Mouse (Mus musculus): ENCODE results near the gene Itga10. TPM values are rescaled to one million over a fixed set of nuclear protein-coding genes. Genes with fewer than 3 reads are reported as not detected.
A peak's percentile ranks its signal among the peaks of the same experiment; 100 is the strongest.
"Not testable (repeated sequence)": the region's sequence is repeated elsewhere in the genome, so short reads cannot be mapped to it uniquely, and the experiment has no call there.

Itga10 gene
- polyA plus RNA-seq, 1 experiment: 1.2 TPM

GRCm38 (mm10) chr3:96599069-96599393, 46.4 kb upstream of the Itga10 start:
- no peak overlapping the region for H3K4me3 ChIP-seq (ENCODE audit: insufficient read depth, low read depth, low read length)
- TF ChIP-seq CTCF (conservative IDR thresholded peaks at IDR 0.05; ENCODE audit: insufficient read depth, insufficient read length, low read depth, low read length): no peak
- TF ChIP-seq POLR2A (IDR thresholded peaks at IDR 0.05; ENCODE audit: low read depth, low read length): no peak
- no peaks in the 10 kb centered on the region for H3K4me1 ChIP-seq (ENCODE audit: control insufficient read depth, insufficient read depth, low read length)
- no peaks in the 10 kb centered on the region for H3K36me3 ChIP-seq (ENCODE audit: control insufficient read depth, insufficient read depth, low read length)
- H3K27ac ChIP-seq (ENCODE audit: insufficient read depth, low read depth, low read length): no peak overlapping the region
- 82% methylated on average over 8 of the region's 8 CpGs for whole genome bisulfite sequencing
- 0 out of 2 replicates have a peak, but pooled peaks cover 1% of the 10 kb centered on the region for H3K27me3 ChIP-seq (replicated peaks; ENCODE audit: control insufficient read depth, insufficient read depth, low read length)
- no peak for DNase-seq

DNA sequence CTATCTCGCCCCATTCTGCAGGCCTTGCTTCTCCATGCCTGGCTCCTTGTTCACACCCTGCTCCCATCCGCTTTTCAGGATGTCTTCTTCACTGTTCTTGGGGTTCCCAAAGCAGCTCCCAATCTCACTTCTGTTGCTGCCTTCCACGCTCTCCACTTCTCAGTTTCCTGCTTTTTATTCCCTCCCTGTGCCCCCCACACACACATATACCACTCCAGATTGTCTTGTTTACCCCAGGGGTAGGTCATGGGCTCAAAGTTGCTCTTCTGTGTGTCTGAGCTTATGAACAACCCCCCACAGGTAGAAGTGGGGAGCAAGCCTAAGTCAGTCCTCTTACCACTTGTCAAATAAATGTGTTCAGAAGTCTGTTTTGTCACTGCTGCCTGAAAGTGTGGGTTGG, 46.0 kb upstream of the Itga10 start:
- Histone ChIP-seq H3K4me1 (ENCODE audit: control insufficient read depth, insufficient read depth, low read length) (no peaks in the 10 kb centered on the region), H3K27me3 (replicated peaks; ENCODE audit: control insufficient read depth, insufficient read depth, low read length) (0 out of 2 replicates have a peak, but pooled peaks cover 1% of the 10 kb centered on the region), H3K36me3 (ENCODE audit: control insufficient read depth, insufficient read depth, low read length) (no peaks in the 10 kb centered on the region), H3K27ac (ENCODE audit: insufficient read depth, low read depth, low read length) (no peak overlapping the region), H3K4me3 (ENCODE audit: insufficient read depth, low read depth, low read length) (no peak overlapping the region)
- no peak for DNase-seq
- 97% methylated on average over 3 of the region's 3 CpGs for WGBS
- no peak for TF ChIP-seq CTCF (conservative IDR thresholded peaks at IDR 0.05; ENCODE audit: insufficient read depth, insufficient read length, low read depth, low read length)
- no peak for TF ChIP-seq POLR2A (IDR thresholded peaks at IDR 0.05; ENCODE audit: low read depth, low read length)

- Histone ChIP-seq H3K4me1 (ENCODE audit: control insufficient read depth, insufficient read depth, low read length) (no peaks in the 10 kb centered on the region), H3K4me3 (ENCODE audit: insufficient read depth, low read depth, low read length) (peak within 1 kb of the TSS; percentile 62), H3K27ac (ENCODE audit: insufficient read depth, low read depth, low read length) (peak within 1 kb of the TSS; percentile 61; the same call in 1 of the 2 replicates), H3K36me3 (ENCODE audit: control insufficient read depth, insufficient read depth, low read length) (no peaks in the 10 kb centered on the region), H3K27me3 (replicated peaks; ENCODE audit: control insufficient read depth, insufficient read depth, low read length) (0 out of 2 replicates have a peak, but pooled peaks cover 1% of the 10 kb centered on the region)
- DNase-seq: peak; percentile 96
- WGBS: 1% methylated on average over 27 of the region's 27 CpGs
- no peak for TF ChIP-seq POLR2A (IDR thresholded peaks at IDR 0.05; ENCODE audit: low read depth, low read length)
- TF ChIP-seq CTCF (conservative IDR thresholded peaks at IDR 0.05; ENCODE audit: insufficient read depth, insufficient read length, low read depth, low read length): no peak
Measured at GRCm38 (mm10) chr3:96600639-96601250, 44.6 kb upstream of the Itga10 start, which contains the start of gene Lix1l. TSS of gene Lix1l (plus strand) at chr3:96601149.

DNA sequence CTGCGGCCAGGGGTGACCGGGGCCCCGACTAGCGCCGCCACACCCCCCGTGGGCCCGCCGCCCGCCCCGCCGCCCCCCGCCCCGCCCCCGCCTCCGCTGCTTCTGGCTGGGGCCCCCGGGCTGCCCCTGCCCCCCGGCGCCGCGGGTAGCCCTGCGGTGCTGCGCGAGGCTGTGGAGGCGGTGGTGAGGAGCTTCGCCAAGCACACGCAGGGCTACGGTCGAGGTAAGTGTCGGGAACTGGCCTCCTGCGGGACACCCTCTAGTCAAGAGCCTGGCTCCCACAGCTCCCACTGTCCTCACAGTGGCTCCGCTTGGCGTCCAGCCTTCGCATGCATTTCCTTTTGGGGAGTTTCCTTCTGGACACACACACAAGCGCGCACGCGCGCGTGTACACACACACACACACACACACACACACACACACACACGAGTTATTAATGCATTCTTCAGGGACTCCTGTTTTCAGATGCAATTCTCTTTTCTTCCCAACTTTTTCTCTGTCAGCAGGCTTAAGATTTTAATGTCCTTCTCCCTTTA, 44.1 kb upstream of the Itga10 start:
- H3K4me1 ChIP-seq (ENCODE audit: control insufficient read depth, insufficient read depth, low read length): no peaks in the 10 kb centered on the region
- peak overlapping the region; percentile 61; the same call in 1 of the 2 replicates for H3K27ac ChIP-seq (ENCODE audit: insufficient read depth, low read depth, low read length)
- H3K27me3 ChIP-seq (replicated peaks; ENCODE audit: control insufficient read depth, insufficient read depth, low read length): 0 out of 2 replicates have a peak, but pooled peaks cover 1% of the 10 kb centered on the region
- 3% methylated on average over 39 of the region's 40 CpGs for whole genome bisulfite sequencing
- peak; percentile 83 for DNase-seq
- TF ChIP-seq POLR2A (IDR thresholded peaks at IDR 0.05; ENCODE audit: low read depth, low read length) (peak; percentile 35), CTCF (conservative IDR thresholded peaks at IDR 0.05; ENCODE audit: insufficient read depth, insufficient read length, low read depth, low read length) (no peak)
- no peaks in the 10 kb centered on the region for H3K36me3 ChIP-seq (ENCODE audit: control insufficient read depth, insufficient read depth, low read length)
- peak overlapping the region; percentile 62 for H3K4me3 ChIP-seq (ENCODE audit: insufficient read depth, low read depth, low read length)

- TF ChIP-seq POLR2A (IDR thresholded peaks at IDR 0.05; ENCODE audit: low read depth, low read length): no peak
- no peak for TF ChIP-seq CTCF (conservative IDR thresholded peaks at IDR 0.05; ENCODE audit: insufficient read depth, insufficient read length, low read depth, low read length)
- Histone ChIP-seq H3K36me3 (ENCODE audit: control insufficient read depth, insufficient read depth, low read length) (no peaks in the 10 kb centered on the region), H3K27ac (ENCODE audit: insufficient read depth, low read depth, low read length) (peak overlapping the region; percentile 61), H3K27me3 (replicated peaks; ENCODE audit: control insufficient read depth, insufficient read depth, low read length) (0 out of 2 replicates have a peak, but pooled peaks cover 1% of the 10 kb centered on the region), H3K4me3 (ENCODE audit: insufficient read depth, low read depth, low read length) (no peak overlapping the region; the same call in 1 of the 2 replicates), H3K4me1 (ENCODE audit: control insufficient read depth, insufficient read depth, low read length) (no peaks in the 10 kb centered on the region)
- peak; percentile 43 for DNase-seq
- WGBS: 36% methylated on average over 10 of the region's 10 CpGs
Measured at GRCm38 (mm10) chr3:96601941-96602703, 43.3 kb upstream of the Itga10 start.

DNA sequence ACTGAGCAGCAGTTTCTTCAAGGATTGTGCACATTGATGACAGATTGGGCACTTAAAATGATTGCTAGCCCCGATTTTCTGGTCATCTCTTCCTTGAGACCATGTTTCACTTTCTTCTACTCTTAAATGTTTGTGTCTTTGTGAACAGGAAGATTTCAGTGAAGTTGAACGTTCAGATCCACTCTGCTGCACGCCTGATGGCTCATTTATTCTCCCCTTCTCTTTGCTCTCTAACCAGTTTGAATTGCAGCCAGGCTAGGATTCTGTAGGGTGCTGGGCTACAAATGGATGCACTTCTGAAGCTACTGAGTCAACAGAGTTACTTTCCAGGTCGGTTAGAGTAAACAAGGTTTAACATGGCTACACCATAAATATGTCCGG, 42.7 kb upstream of the Itga10 start:
- no peak for TF ChIP-seq POLR2A (IDR thresholded peaks at IDR 0.05; ENCODE audit: low read depth, low read length)
- TF ChIP-seq CTCF (conservative IDR thresholded peaks at IDR 0.05; ENCODE audit: insufficient read depth, insufficient read length, low read depth, low read length): no peak
- Histone ChIP-seq H3K36me3 (ENCODE audit: control insufficient read depth, insufficient read depth, low read length) (no peaks in the 10 kb centered on the region), H3K4me3 (ENCODE audit: insufficient read depth, low read depth, low read length) (no peak overlapping the region), H3K27ac (ENCODE audit: insufficient read depth, low read depth, low read length) (peak overlapping the region; percentile 49; the same call in 1 of the 2 replicates), H3K4me1 (ENCODE audit: control insufficient read depth, insufficient read depth, low read length) (no peaks in the 10 kb centered on the region), H3K27me3 (replicated peaks; ENCODE audit: control insufficient read depth, insufficient read depth, low read length) (0 out of 2 replicates have a peak, but pooled peaks cover 1% of the 10 kb centered on the region)
- DNase-seq: no peak
- 17% methylated on average over 5 of the region's 5 CpGs for WGBS

GRCm38 (mm10) chr3:96603311-96603710, 42.1 kb upstream of the Itga10 start:
- whole genome bisulfite sequencing: 45% methylated on average over 5 of the region's 5 CpGs
- H3K27ac ChIP-seq (ENCODE audit: insufficient read depth, low read depth, low read length): no peak overlapping the region
- no peak for TF ChIP-seq CTCF (conservative IDR thresholded peaks at IDR 0.05; ENCODE audit: insufficient read depth, insufficient read length, low read depth, low read length)
- no peak for TF ChIP-seq POLR2A (IDR thresholded peaks at IDR 0.05; ENCODE audit: low read depth, low read length)
- DNase-seq: no peak
- no peaks in the 10 kb centered on the region for H3K4me1 ChIP-seq (ENCODE audit: control insufficient read depth, insufficient read depth, low read length)
- no peak overlapping the region for H3K4me3 ChIP-seq (ENCODE audit: insufficient read depth, low read depth, low read length)
- no peaks in the 10 kb centered on the region for H3K36me3 ChIP-seq (ENCODE audit: control insufficient read depth, insufficient read depth, low read length)
- no peaks in the 10 kb centered on the region for H3K27me3 ChIP-seq (replicated peaks; ENCODE audit: control insufficient read depth, insufficient read depth, low read length)

- 92% methylated on average over 4 of the region's 4 CpGs for WGBS
Measured at GRCm38 (mm10) chr3:96606007-96606406, 39.4 kb upstream of the Itga10 start.

More at GRCm38 (mm10) chr3:96606007-96606406, 39.4 kb upstream of the Itga10 start:
- not testable (repeated sequence) for H3K36me3 ChIP-seq (ENCODE audit: control insufficient read depth, insufficient read depth, low read length); H3K4me1 ChIP-seq (ENCODE audit: control insufficient read depth, insufficient read depth, low read length); DNase-seq; H3K4me3 ChIP-seq (ENCODE audit: insufficient read depth, low read depth, low read length); H3K27me3 ChIP-seq (replicated peaks; ENCODE audit: control insufficient read depth, insufficient read depth, low read length); H3K27ac ChIP-seq (ENCODE audit: insufficient read depth, low read depth, low read length)
